Mouse (Mus musculus) testis, adult 2 months (tissue): Measurements from ENCODE around the gene Gcnt2. TPM values are rescaled to one million over a fixed set of nuclear protein-coding genes. Genes with fewer than 3 reads are reported as not detected.

Experiments used
- H3K27ac ChIP-seq: fragments of 200-500 bp; 2 replicates; pipeline ENCODE4 v1.5.1; 2012; ENCODE audit warnings: low read depth, low read length; ENCODE audit not compliant: control insufficient read depth, insufficient read depth
- H3K27me3 ChIP-seq: fragments of 200-500 bp; 2 replicates; pipeline ENCODE4 v1.6.1; 2012; ENCODE audit warnings: mild to moderate bottlenecking, low read length, moderate library complexity; ENCODE audit not compliant: control insufficient read depth, insufficient read depth
- H3K36me3 ChIP-seq: fragments of 200-500 bp; 2 replicates; pipeline ENCODE4 v1.6.1; 2012; ENCODE audit warnings: mild to moderate bottlenecking, low read length; ENCODE audit not compliant: control insufficient read depth, insufficient read depth
- H3K4me1 ChIP-seq: fragments of 200-500 bp; 2 replicates; pipeline ENCODE4 v1.6.1; 2012; ENCODE audit warnings: low read length; ENCODE audit not compliant: control insufficient read depth, insufficient read depth
- H3K4me3 ChIP-seq: fragments of 200-500 bp; 2 replicates; pipeline ENCODE4 v1.5.1; 2012; ENCODE audit warnings: low read depth, mild to moderate bottlenecking, low read length, moderate library complexity, mixed read lengths; ENCODE audit not compliant: control insufficient read depth
- CTCF ChIP-seq: fragments of 200-500 bp; IDR thresholded peaks from 2 replicates; pipeline ENCODE4 v1.5.1; 2012; ENCODE audit warnings: low read depth, mild to moderate bottlenecking, inconsistent platforms, low read length, moderate library complexity; ENCODE audit not compliant: control insufficient read depth, insufficient read depth, insufficient replicate concordance
- POLR2A ChIP-seq: fragments of 200-500 bp; IDR thresholded peaks from 2 replicates; pipeline ENCODE4 v1.6.1; 2012; ENCODE audit warnings: low read depth, mild to moderate bottlenecking, inconsistent platforms, low read length, moderate library complexity; ENCODE audit not compliant: control insufficient read depth
- polyA plus RNA-seq: library from polyadenylated mRNA; depleted of rRNA; stranded (reverse); fragments of >200 nt; gene quantifications from 2 replicates; pipeline ENCODE4 v1.2.3, GENCODE M21; 2012

Gene Gcnt2
- polyA plus RNA-seq, 1 experiment: 0.32 TPM

DNA sequence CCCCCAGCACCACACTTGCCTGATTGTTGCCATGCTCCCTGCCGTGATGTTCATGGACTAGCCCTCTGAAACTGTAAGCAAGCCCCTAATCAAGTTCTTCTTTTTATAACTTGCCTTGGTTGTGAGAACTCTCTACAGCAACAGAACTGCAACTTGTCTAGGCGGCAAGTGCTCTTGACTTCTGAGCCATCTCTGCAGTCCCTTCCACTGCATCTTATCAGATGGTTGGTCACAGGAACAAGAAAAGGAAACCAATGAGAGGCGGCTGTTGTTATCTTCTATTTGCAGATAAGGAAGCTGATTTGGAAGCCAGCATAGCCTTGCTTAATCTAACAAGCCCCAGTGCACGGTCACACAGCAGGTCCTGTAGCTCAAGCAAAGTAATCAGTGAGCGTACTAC is 14.5 kb downstream of the Gcnt2 start:
- TF ChIP-seq CTCF (no peak), POLR2A (no peak)
- H3K27ac ChIP-seq: no peak overlapping the region
- no peaks in the 10 kb centered on the region for H3K27me3 ChIP-seq
- H3K4me1 ChIP-seq: no peaks in the 10 kb centered on the region
- no peak overlapping the region for H3K4me3 ChIP-seq
- no peaks in the 10 kb centered on the region for H3K36me3 ChIP-seq

DNA sequence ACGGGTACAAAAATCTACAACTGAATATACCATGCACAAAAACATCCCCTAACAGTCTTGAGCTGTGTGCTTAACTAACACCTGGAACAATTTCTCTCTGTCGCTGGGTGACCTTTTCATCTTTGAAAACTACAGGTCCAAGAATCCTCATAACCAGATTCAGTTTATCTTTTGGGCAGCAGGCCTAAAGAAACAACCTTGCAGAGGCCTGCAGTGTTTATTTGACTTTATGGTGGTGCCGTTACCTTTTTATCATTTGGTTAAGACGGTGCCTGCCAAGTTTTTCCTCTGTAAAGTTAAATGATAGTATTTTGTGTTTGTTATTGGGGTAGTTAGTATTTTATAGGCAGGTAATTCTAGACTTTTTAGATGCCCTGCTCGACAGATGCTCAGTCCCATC is 15.9 kb downstream of the Gcnt2 start:
- Histone ChIP-seq H3K4me3 (no peak overlapping the region), H3K27me3 (no peaks in the 10 kb centered on the region), H3K4me1 (no peaks in the 10 kb centered on the region), H3K36me3 (no peaks in the 10 kb centered on the region), H3K27ac (no peak overlapping the region)
- TF ChIP-seq POLR2A (no peak), CTCF (no peak)

DNA sequence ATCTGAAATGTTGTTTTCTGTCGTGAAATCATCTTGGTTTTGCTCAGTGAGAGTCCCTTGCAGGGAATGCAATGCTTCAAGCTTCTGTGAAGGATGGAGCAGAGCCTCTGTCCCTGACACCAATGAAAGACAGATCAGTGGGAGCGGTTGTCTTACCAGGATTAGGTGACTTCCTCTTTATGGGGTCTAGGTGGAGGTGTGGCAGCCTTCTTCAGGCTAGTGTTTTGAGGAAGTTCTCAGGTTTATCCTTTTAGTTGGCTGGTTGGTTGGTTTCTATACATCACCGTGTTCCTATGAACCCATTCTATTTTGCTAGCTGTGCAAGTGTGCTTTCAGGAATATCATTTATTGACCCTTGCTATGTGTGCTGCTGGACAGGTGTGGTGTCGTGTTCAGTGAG is 18.0 kb downstream of the Gcnt2 start:
- Histone ChIP-seq H3K27me3 (no peaks in the 10 kb centered on the region), H3K27ac (no peak overlapping the region), H3K4me3 (no peak overlapping the region), H3K36me3 (no peaks in the 10 kb centered on the region), H3K4me1 (no peaks in the 10 kb centered on the region)
- TF ChIP-seq CTCF (no peak), POLR2A (no peak)

DNA sequence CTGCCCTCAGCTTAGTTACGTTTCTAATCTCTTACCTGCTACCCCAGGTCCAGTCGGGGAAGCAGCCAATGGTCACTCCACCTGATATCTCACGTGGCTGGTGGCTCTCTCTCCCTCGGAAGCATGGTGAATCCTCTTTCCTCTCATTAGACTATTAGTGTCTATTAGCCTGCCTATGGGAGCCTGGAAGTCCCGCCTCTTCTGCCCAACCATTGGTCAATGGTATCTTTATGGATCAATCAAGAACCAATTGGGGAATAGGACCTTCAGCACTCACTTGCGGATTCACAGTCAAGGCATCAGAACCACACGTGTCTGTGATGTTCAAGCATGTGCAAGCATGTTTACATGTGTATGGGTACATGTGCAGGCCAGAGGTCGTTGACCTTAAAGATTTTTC is 21.0 kb downstream of the Gcnt2 start:
- no peaks in the 10 kb centered on the region for H3K27me3 ChIP-seq
- no peaks in the 10 kb centered on the region for H3K36me3 ChIP-seq
- H3K4me1 ChIP-seq: no peaks in the 10 kb centered on the region
- no peak overlapping the region for H3K27ac ChIP-seq
- no peak for TF ChIP-seq POLR2A
- TF ChIP-seq CTCF: no peak
- no peak overlapping the region for H3K4me3 ChIP-seq

DNA sequence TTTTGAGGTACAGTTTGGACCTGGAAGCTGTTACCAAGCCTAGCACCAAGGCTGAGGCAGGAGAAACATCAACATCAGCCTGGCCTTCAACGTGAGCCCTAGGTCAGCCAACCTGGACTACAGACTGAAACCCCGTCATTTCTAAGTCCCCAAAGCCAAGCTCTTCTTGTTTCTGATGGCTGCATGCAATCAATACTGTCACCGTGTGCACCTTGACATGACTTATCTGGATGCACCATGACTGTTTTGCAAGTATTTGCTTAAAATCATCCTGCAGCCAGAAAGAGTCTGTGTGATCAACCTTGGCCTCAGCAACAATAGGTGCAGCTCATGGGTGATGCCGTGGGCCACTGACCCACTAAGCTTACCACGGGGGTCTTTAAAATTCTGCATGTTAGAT is 23.1 kb downstream of the Gcnt2 start:
- TF ChIP-seq CTCF (no peak), POLR2A (no peak)
- no peak overlapping the region for H3K27ac ChIP-seq
- no peaks in the 10 kb centered on the region for H3K36me3 ChIP-seq
- peaks cover 2% of the 10 kb centered on the region for H3K27me3 ChIP-seq
- peaks cover 3% of the 10 kb centered on the region for H3K4me1 ChIP-seq
- H3K4me3 ChIP-seq: no peak overlapping the region

DNA sequence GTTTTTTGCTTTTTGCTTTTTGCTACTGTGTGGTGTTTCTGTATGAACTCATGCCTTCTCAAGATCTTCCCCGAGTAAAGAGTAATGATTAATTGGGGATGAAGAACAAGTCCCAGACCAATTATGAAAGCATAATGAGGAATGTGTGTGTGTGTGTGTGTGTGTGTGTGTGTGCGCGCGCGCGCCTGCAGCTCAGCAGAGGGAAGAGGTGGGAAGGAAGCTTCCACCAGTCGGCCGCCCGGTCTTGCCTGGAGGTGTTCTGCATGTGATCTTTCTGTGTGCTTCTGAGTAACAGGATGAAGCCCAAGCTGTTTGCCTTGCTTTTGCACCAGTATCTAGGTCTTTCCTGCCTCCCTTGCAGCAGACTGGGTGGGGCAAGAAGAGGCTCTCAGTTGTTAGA is 24.3 kb downstream of the Gcnt2 start:
- H3K27ac ChIP-seq: no peak overlapping the region
- TF ChIP-seq POLR2A (no peak), CTCF (no peak)
- H3K4me3 ChIP-seq: no peak overlapping the region
- peaks cover 7% of the 10 kb centered on the region for H3K4me1 ChIP-seq
- no peaks in the 10 kb centered on the region for H3K36me3 ChIP-seq
- H3K27me3 ChIP-seq: peaks cover 2% of the 10 kb centered on the region

DNA sequence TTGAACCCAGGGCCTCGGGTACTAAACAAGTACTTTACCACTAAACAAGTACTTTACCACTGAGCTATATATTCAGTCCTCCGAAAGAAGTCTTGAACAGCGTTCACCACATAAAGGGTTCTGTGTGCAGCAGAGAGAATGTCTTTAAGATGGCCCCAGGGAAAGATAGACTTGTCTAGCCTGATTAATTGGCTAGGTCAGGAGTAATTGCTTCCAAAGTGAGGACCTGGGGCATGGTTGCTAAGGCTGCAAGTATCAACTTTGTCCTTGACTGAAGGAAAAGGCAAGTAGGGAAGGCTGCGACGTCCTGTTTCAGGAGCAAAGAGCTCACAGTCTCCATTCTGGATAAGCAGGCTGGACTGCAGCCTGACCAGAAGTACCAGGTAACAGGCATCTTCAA is 25.3 kb downstream of the Gcnt2 start:
- TF ChIP-seq POLR2A: no peak
- no peak for TF ChIP-seq CTCF
- Histone ChIP-seq H3K4me3 (no peak overlapping the region), H3K4me1 (peaks cover 7% of the 10 kb centered on the region), H3K27ac (no peak overlapping the region), H3K36me3 (no peaks in the 10 kb centered on the region), H3K27me3 (peaks cover 2% of the 10 kb centered on the region)
